Mouse (Mus musculus) heart, embryonic 14.5 days (tissue): Measurements from ENCODE around the gene Elf2. TPM values are rescaled to one million over a fixed set of nuclear protein-coding genes. Genes with fewer than 3 reads are reported as not detected.

ENCODE experiments used
- ATAC-seq: fragments of 200-750 bp; cut with Nextera tagmentation; 2 replicates; pipeline ENCODE4 v1.8.0; 2017; ENCODE audit warnings: low read depth, moderate TSS enrichment; ENCODE audit not compliant: insufficient number of reproducible peaks, insufficient read depth, low FRiP score
- H3K27ac ChIP-seq, 2 experiments: fragments of 200-500 bp in 1 of 2; fragments of 300-500 bp in 1 of 2; sonication (generic) in 1 of 2; replicated peaks in 1 of 2; 2 replicates each; pipeline ENCODE4 v1.5.1; 2012 to 2014; ENCODE audit warnings: low read depth in 2 of 2, low read length in 2 of 2, control low read depth in 1 of 2, mild to moderate bottlenecking in 1 of 2, mixed read lengths in 1 of 2; ENCODE audit not compliant: control insufficient read depth in 1 of 2, insufficient read depth in 1 of 2
- H3K27me3 ChIP-seq: fragments of 300-500 bp; sonication (generic); 2 replicates; pipeline ENCODE4 v1.6.1; 2014; ENCODE audit warnings: mild to moderate bottlenecking, low read length, control low read depth; ENCODE audit not compliant: control insufficient read depth, insufficient read depth
- H3K36me3 ChIP-seq: fragments of 300-500 bp; sonication (generic); 2 replicates; pipeline ENCODE4 v1.6.1; 2014; ENCODE audit warnings: mild to moderate bottlenecking, control low read depth, low read length, mixed read lengths; ENCODE audit not compliant: control insufficient read depth, insufficient read depth
- H3K4me1 ChIP-seq, 2 experiments: fragments of 200-500 bp in 1 of 2; fragments of 300-500 bp in 1 of 2; sonication (generic) in 1 of 2; 2 replicates each; pipeline ENCODE4 v1.6.1; 2012 to 2014; ENCODE audit warnings: low read length in 2 of 2, control low read depth in 1 of 2, mixed read lengths in 1 of 2; ENCODE audit not compliant: control insufficient read depth in 2 of 2, insufficient read depth in 2 of 2
- H3K4me2 ChIP-seq: fragments of 300-500 bp; sonication (generic); 2 replicates; pipeline ENCODE4 v1.6.1; 2014; ENCODE audit warnings: mild to moderate bottlenecking, low read length
- H3K4me3 ChIP-seq, 2 experiments: fragments of 200-500 bp in 1 of 2; fragments of 300-500 bp in 1 of 2; sonication (generic) in 1 of 2; 2 replicates each; pipeline ENCODE4 v1.5.1; 2012 to 2014; ENCODE audit warnings: low read length in 2 of 2, mild to moderate bottlenecking in 2 of 2, control low read depth in 1 of 2, low read depth in 1 of 2, moderate library complexity in 1 of 2; ENCODE audit not compliant: control insufficient read depth in 1 of 2, insufficient read depth in 1 of 2
- H3K9ac ChIP-seq: fragments of 300-500 bp; sonication (generic); 2 replicates; pipeline ENCODE4 v1.6.1; 2014; ENCODE audit warnings: mild to moderate bottlenecking, low read length
- H3K9me3 ChIP-seq: fragments of 300-500 bp; sonication (generic); 2 replicates; pipeline ENCODE4 v1.6.1; 2016; ENCODE audit warnings: low read length, control low read depth; ENCODE audit not compliant: control insufficient read depth
- WGBS: fragments of 180-500 bp; shearing (Covaris S2); extraction: QIAGEN DNeasy Blood & Tissue Kit; methylation state at CpG from one replicate; pipeline ENCODE4 v1.1.7; 2014; 5-methylcytosine and 5-hydroxymethylcytosine counted together
- microRNA-seq: library from miRNA; unstranded; fragments of <30 nt; microRNA quantifications from one replicate; pipeline ENCODE4, GENCODE M21; 2016
- polyA plus RNA-seq: library from polyadenylated mRNA; unstranded; fragments of >200 nt; fragmentation: Nextera tagmentation; extraction: Ambion mirVana; gene quantifications from 2 replicates; pipeline ENCODE4 v1.2.1, GENCODE M21; 2014

Elf2 gene
- polyA plus RNA-seq, 1 experiment from 2014 or later = 60.7 TPM

DNA sequence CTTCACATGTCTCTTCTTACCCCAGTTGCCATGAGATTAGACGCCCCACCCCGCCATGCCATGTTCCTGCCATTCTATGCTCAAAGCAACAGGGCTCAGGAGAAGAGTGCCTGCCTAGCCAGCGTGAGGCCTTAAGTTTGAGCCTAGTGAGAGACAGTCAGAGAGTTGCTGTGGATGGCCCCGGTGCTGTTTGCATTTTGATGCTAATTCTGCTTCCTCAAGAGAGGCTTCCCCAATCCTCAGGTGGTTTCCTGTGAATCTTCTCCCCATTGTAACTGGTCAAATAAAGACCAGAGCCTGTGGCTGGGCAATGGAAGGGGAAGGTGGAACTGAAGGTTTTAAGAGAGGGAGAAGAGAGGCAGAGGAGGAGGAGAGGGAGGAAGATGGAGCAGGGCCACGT lies 131.8 kb downstream of the Elf2 start:
- no peak for ATAC-seq
- Histone ChIP-seq H3K27ac (no peak overlapping the region), H3K4me3 (no peak overlapping the region), H3K9me3 (peaks cover 4% of the 10 kb centered on the region; the same call in 1 of the 2 replicates), H3K4me2 (no peak overlapping the region), H3K4me1 (peaks cover 12 to 13% of the 10 kb centered on the region in 2 experiments), H3K9ac (no peak overlapping the region), H3K27me3 (no peaks in the 10 kb centered on the region), H3K36me3 (no peaks in the 10 kb centered on the region)
- 71% methylated on average over 5 of the region's 5 CpGs for WGBS

DNA sequence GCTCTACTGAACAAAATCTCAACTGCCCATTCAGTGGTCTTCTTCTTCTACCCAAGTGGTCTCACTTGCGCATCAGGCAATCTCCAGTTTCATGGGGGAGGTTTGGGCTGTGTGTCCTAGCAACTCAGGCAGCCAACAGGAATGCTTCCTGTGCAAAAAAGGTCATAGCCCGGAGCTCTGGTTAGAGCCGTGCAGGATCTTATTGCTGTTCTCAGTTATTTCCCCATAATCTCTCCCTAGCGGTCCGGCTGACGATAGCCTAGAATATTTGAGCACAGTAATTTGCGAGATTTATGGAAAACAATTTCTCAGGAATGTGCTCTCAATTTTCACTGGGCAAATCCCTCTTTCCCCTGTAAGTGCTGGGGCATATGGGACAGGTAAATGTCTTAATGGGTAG lies 133.9 kb downstream of the Elf2 start:
- H3K9me3 ChIP-seq = peaks cover 4% of the 10 kb centered on the region; the same call in 1 of the 2 replicates
- no peaks in the 10 kb centered on the region for H3K36me3 ChIP-seq
- H3K4me1 ChIP-seq = peaks cover 14 to 18% of the 10 kb centered on the region in 2 experiments
- H3K9ac ChIP-seq = no peak overlapping the region
- H3K27ac ChIP-seq = no peak overlapping the region
- no peak for ATAC-seq
- H3K4me2 ChIP-seq = no peak overlapping the region
- 77% methylated on average over 7 of the region's 7 CpGs for WGBS
- H3K4me3 ChIP-seq = no peak overlapping the region
- H3K27me3 ChIP-seq = no peaks in the 10 kb centered on the region

DNA sequence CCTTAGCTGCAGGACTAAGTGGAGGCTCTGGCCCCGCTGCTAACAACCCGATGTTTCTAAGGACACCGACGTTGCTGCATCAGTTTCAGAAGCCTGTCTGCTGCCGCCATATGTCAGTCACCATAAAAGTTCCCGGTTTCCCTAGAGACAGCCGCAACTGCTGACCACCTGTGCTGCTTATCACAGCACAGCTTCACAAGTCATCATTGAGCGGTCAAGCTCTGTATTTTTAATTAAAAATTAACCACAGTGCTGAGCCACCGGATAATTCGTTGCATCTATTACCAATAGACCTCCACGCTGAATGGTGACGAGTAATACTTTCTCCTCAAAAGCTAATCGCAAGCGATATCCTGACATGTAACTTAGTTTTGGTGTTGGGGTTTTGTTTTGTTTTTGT lies 135.6 kb downstream of the Elf2 start:
- Histone ChIP-seq H3K9me3 (peaks cover 4% of the 10 kb centered on the region; the same call in 1 of the 2 replicates), H3K4me2 (no peak overlapping the region), H3K4me1 (peaks cover 14 to 18% of the 10 kb centered on the region in 2 experiments), H3K4me3 (no peak overlapping the region), H3K27me3 (no peaks in the 10 kb centered on the region), H3K36me3 (no peaks in the 10 kb centered on the region), H3K27ac (no peak overlapping the region), H3K9ac (no peak overlapping the region)
- 94% methylated on average over 14 of the region's 14 CpGs for WGBS
- ATAC-seq = no peak

DNA sequence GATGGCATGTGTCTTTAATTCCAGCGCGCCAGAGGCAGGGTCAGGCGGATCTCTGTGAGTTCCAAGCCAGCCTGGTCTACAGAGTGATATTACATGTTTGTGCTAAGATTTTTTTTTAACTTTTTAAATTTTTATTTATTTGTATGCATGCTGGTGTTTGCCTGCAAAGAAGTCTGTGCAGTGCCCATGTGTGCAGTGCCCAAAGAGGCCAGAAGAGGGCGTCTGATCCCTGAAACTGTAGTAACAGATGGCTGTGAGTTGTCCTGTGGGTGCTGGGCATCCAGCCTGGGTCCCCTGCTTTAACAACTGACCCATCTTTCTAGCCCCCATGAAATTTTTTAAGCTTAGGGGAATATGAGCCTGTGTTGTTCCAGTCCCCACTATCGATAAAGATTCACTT lies 136.0 kb downstream of the Elf2 start:
- no peak overlapping the region for H3K4me2 ChIP-seq
- H3K27me3 ChIP-seq = no peaks in the 10 kb centered on the region
- no peak overlapping the region for H3K27ac ChIP-seq
- peaks cover 4% of the 10 kb centered on the region; the same call in 1 of the 2 replicates for H3K9me3 ChIP-seq
- no peak overlapping the region for H3K4me3 ChIP-seq
- H3K36me3 ChIP-seq = no peaks in the 10 kb centered on the region
- no peak overlapping the region for H3K9ac ChIP-seq
- ATAC-seq = no peak
- H3K4me1 ChIP-seq = peaks cover 14 to 18% of the 10 kb centered on the region in 2 experiments
- 89% methylated on average over 5 of the region's 5 CpGs for WGBS

DNA sequence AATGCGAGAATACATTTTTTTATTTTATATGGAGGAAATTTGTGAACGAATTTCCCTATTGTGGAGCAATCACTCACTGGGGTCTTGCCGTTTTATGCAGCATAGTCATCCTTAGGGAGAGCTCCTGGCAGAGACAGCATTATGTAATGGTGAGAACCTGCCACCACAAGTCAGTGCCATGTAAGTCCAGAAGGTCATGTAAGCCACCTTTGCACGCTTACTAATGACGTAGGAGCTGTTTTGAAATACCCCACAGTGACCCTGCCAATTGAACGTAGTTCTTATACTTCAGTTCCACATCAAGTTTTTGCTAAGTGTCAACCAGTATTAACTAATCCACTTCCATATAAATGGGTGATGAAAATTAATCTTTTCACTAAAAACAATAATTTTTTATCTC lies 136.6 kb downstream of the Elf2 start:
- H3K4me1 ChIP-seq = peaks cover 16 to 18% of the 10 kb centered on the region in 2 experiments
- 89% methylated on average over 6 of the region's 6 CpGs for WGBS
- ATAC-seq = no peak
- H3K9me3 ChIP-seq = peaks cover 4% of the 10 kb centered on the region; the same call in 1 of the 2 replicates
- no peak overlapping the region for H3K4me2 ChIP-seq
- H3K27ac ChIP-seq = no peak overlapping the region
- no peak overlapping the region for H3K9ac ChIP-seq
- H3K27me3 ChIP-seq = no peaks in the 10 kb centered on the region
- no peaks in the 10 kb centered on the region for H3K36me3 ChIP-seq
- no peak overlapping the region for H3K4me3 ChIP-seq

Small RNA genes within 50 kb of the gene (microRNA-seq; reads per million reads assigned to microRNA genes)
- gene Gm24282 = not detected

Other genes starting within 250 kb of the Elf2 start
- 11.0 and 12.0 TPM in 2 replicates for gene Noct, start 116.2 kb downstream of the Elf2 start, polyA plus RNA-seq
- 7.7 and 8.6 TPM in 2 replicates for gene Mgarp, start 56.1 kb upstream of the Elf2 start, polyA plus RNA-seq
- 1,752 and 1,832 TPM in 2 replicates for gene Ndufc1, start 68.3 kb upstream of the Elf2 start, polyA plus RNA-seq
- gene Naa15, start 74.5 kb upstream of the Elf2 start, polyA plus RNA-seq = 28.9 and 30.7 TPM in 2 replicates
- 12.9 and 14.1 TPM in 2 replicates for gene Rab33b, start 143.3 kb upstream of the Elf2 start, polyA plus RNA-seq
- gene Setd7, start 220.2 kb upstream of the Elf2 start, polyA plus RNA-seq = 6.3 and 6.6 TPM in 2 replicates